Mouse (Mus musculus): ENCODE measurements at regions not wholly inside any gene's neighbourhood (a gene's known extent, or its start where the extent isn't known, plus 50 kb on each side); places are given as distances from the start of the nearest gene placed in this dataset.
A peak's percentile ranks its signal among the peaks of the same experiment; 100 is the strongest.

- WGBS = 41% methylated on average over 8 of the region's 8 CpGs
- no peak for ATAC-seq (ENCODE audit: low read depth)
- no peaks in the 10 kb centered on the region for H3K27me3 ChIP-seq (ENCODE audit: control insufficient read depth, insufficient read depth, low read length)
- no peak overlapping the region for H3K4me3 ChIP-seq (ENCODE audit: low read depth, low read length)
- H3K4me2 ChIP-seq (ENCODE audit: low read depth, low read length) = no peak overlapping the region
- H3K36me3 ChIP-seq (ENCODE audit: control insufficient read depth, insufficient read depth, low read length) = no peaks in the 10 kb centered on the region
- H3K27ac ChIP-seq (ENCODE audit: low read depth, low read length) = no peak overlapping the region
- H3K9me3 ChIP-seq (ENCODE audit: control insufficient read depth, low read length) = no peaks in the 10 kb centered on the region
- no peaks in the 10 kb centered on the region for H3K4me1 ChIP-seq (ENCODE audit: control insufficient read depth, insufficient read depth, low read length)
- no peak overlapping the region for H3K9ac ChIP-seq (replicated peaks; ENCODE audit: low read depth, low read length)
Observed at GRCm38 (mm10) chr19:21159189-21160137, 112.6 kb upstream of the Zfand5 start.

- H3K27me3 ChIP-seq (ENCODE audit: control insufficient read depth, insufficient read depth, low read length) = no peaks in the 10 kb centered on the region
- ATAC-seq (ENCODE audit: low read depth) = no peak
- H3K4me2 ChIP-seq (ENCODE audit: low read depth, low read length) = no peak overlapping the region
- H3K4me1 ChIP-seq (ENCODE audit: control insufficient read depth, insufficient read depth, low read length) = no peaks in the 10 kb centered on the region
- no peak overlapping the region for H3K4me3 ChIP-seq (ENCODE audit: low read depth, low read length)
- WGBS = 57% methylated on average over 1 of the region's 1 CpGs
- no peak overlapping the region for H3K9ac ChIP-seq (replicated peaks; ENCODE audit: low read depth, low read length)
- no peaks in the 10 kb centered on the region for H3K36me3 ChIP-seq (ENCODE audit: control insufficient read depth, insufficient read depth, low read length)
- H3K9me3 ChIP-seq (ENCODE audit: control insufficient read depth, low read length) = no peaks in the 10 kb centered on the region
- H3K27ac ChIP-seq (ENCODE audit: low read depth, low read length) = no peak overlapping the region
Observed at GRCm38 (mm10) chr19:21154162-21154561, 117.9 kb upstream of the Zfand5 start.

- peak; percentile 86; the same call in 1 of the 2 replicates for ATAC-seq (ENCODE audit: low read depth)
- no peaks in the 10 kb centered on the region for H3K36me3 ChIP-seq (ENCODE audit: control insufficient read depth, insufficient read depth, low read length)
Observed at GRCm38 (mm10) chr19:21152027-21152426, 120.1 kb upstream of the Zfand5 start.

GRCm38 (mm10) chr19:21150849-21151248 lies 121.2 kb upstream of the Zfand5 start:
- no peaks in the 10 kb centered on the region for H3K27me3 ChIP-seq (ENCODE audit: control insufficient read depth, insufficient read depth, low read length)
- H3K36me3 ChIP-seq (ENCODE audit: control insufficient read depth, insufficient read depth, low read length) = no peaks in the 10 kb centered on the region
- no peaks in the 10 kb centered on the region for H3K4me1 ChIP-seq (ENCODE audit: control insufficient read depth, insufficient read depth, low read length)
- no peak overlapping the region for H3K4me3 ChIP-seq (ENCODE audit: low read depth, low read length)
- no peaks in the 10 kb centered on the region for H3K9me3 ChIP-seq (ENCODE audit: control insufficient read depth, low read length)
- H3K4me2 ChIP-seq (ENCODE audit: low read depth, low read length) = no peak overlapping the region
- ATAC-seq (ENCODE audit: low read depth) = no peak
- no peak overlapping the region for H3K9ac ChIP-seq (replicated peaks; ENCODE audit: low read depth, low read length)
- no peak overlapping the region for H3K27ac ChIP-seq (ENCODE audit: low read depth, low read length)
- WGBS = 67% methylated on average over 3 of the region's 3 CpGs

More at GRCm38 (mm10) chr19:21152027-21152426, 120.1 kb upstream of the Zfand5 start:
- H3K4me3 ChIP-seq (ENCODE audit: low read depth, low read length) = no peak overlapping the region
- no peak overlapping the region for H3K27ac ChIP-seq (ENCODE audit: low read depth, low read length)
- H3K4me2 ChIP-seq (ENCODE audit: low read depth, low read length) = no peak overlapping the region
- H3K4me1 ChIP-seq (ENCODE audit: control insufficient read depth, insufficient read depth, low read length) = no peaks in the 10 kb centered on the region
- no peaks in the 10 kb centered on the region for H3K27me3 ChIP-seq (ENCODE audit: control insufficient read depth, insufficient read depth, low read length)
- WGBS = 25% methylated on average over 3 of the region's 3 CpGs
- H3K9me3 ChIP-seq (ENCODE audit: control insufficient read depth, low read length) = no peaks in the 10 kb centered on the region
- no peak overlapping the region for H3K9ac ChIP-seq (replicated peaks; ENCODE audit: low read depth, low read length)

- H3K27ac ChIP-seq (ENCODE audit: low read depth, low read length) = no peak overlapping the region
- no peaks in the 10 kb centered on the region for H3K36me3 ChIP-seq (ENCODE audit: control insufficient read depth, insufficient read depth, low read length)
- 89% methylated on average over 1 of the region's 1 CpGs for WGBS
- no peaks in the 10 kb centered on the region for H3K4me1 ChIP-seq (ENCODE audit: control insufficient read depth, insufficient read depth, low read length)
- no peaks in the 10 kb centered on the region for H3K27me3 ChIP-seq (ENCODE audit: control insufficient read depth, insufficient read depth, low read length)
- no peak overlapping the region for H3K9ac ChIP-seq (replicated peaks; ENCODE audit: low read depth, low read length)
- H3K9me3 ChIP-seq (ENCODE audit: control insufficient read depth, low read length) = no peaks in the 10 kb centered on the region
- ATAC-seq (ENCODE audit: low read depth) = no peak
- no peak overlapping the region for H3K4me3 ChIP-seq (ENCODE audit: low read depth, low read length)
- no peak overlapping the region for H3K4me2 ChIP-seq (ENCODE audit: low read depth, low read length)
Observed at GRCm38 (mm10) chr19:21150241-21150640, 121.8 kb upstream of the Zfand5 start.

- Histone ChIP-seq H3K36me3 (ENCODE audit: control insufficient read depth, insufficient read depth, low read length) (no peaks in the 10 kb centered on the region), H3K9me3 (ENCODE audit: control insufficient read depth, low read length) (no peaks in the 10 kb centered on the region), H3K27ac (ENCODE audit: low read depth, low read length) (no peak overlapping the region), H3K27me3 (ENCODE audit: control insufficient read depth, insufficient read depth, low read length) (no peaks in the 10 kb centered on the region), H3K4me2 (ENCODE audit: low read depth, low read length) (no peak overlapping the region), H3K4me1 (ENCODE audit: control insufficient read depth, insufficient read depth, low read length) (no peaks in the 10 kb centered on the region), H3K9ac (replicated peaks; ENCODE audit: low read depth, low read length) (no peak overlapping the region), H3K4me3 (ENCODE audit: low read depth, low read length) (no peak overlapping the region)
- WGBS = 85% methylated on average over 4 of the region's 4 CpGs
- ATAC-seq (ENCODE audit: low read depth) = no peak
Observed at GRCm38 (mm10) chr19:21146860-21147390, 125.2 kb upstream of the Zfand5 start.

- WGBS = 17% methylated on average over 13 of the region's 13 CpGs
- Histone ChIP-seq H3K4me2 (ENCODE audit: low read depth, low read length) (no peak overlapping the region), H3K4me1 (ENCODE audit: control insufficient read depth, insufficient read depth, low read length) (no peaks in the 10 kb centered on the region), H3K9me3 (ENCODE audit: control insufficient read depth, low read length) (no peaks in the 10 kb centered on the region), H3K36me3 (ENCODE audit: control insufficient read depth, insufficient read depth, low read length) (no peaks in the 10 kb centered on the region), H3K9ac (replicated peaks; ENCODE audit: low read depth, low read length) (no peak overlapping the region), H3K27me3 (ENCODE audit: control insufficient read depth, insufficient read depth, low read length) (no peaks in the 10 kb centered on the region), H3K27ac (ENCODE audit: low read depth, low read length) (no peak overlapping the region), H3K4me3 (ENCODE audit: low read depth, low read length) (no peak overlapping the region)
- ATAC-seq (ENCODE audit: low read depth) = no peak; the same call in 1 of the 2 replicates
Observed at GRCm38 (mm10) chr19:21144659-21145283, 127.3 kb upstream of the Zfand5 start.

- ATAC-seq (ENCODE audit: low read depth) = no peak
- no peaks in the 10 kb centered on the region for H3K36me3 ChIP-seq (ENCODE audit: control insufficient read depth, insufficient read depth, low read length)
- no peaks in the 10 kb centered on the region for H3K27me3 ChIP-seq (ENCODE audit: control insufficient read depth, insufficient read depth, low read length)
- WGBS = 36% methylated on average over 7 of the region's 7 CpGs
- no peak overlapping the region for H3K27ac ChIP-seq (ENCODE audit: low read depth, low read length)
- H3K4me1 ChIP-seq (ENCODE audit: control insufficient read depth, insufficient read depth, low read length) = no peaks in the 10 kb centered on the region
- H3K9me3 ChIP-seq (ENCODE audit: control insufficient read depth, low read length) = no peaks in the 10 kb centered on the region
- H3K4me2 ChIP-seq (ENCODE audit: low read depth, low read length) = no peak overlapping the region
- H3K4me3 ChIP-seq (ENCODE audit: low read depth, low read length) = no peak overlapping the region
- H3K9ac ChIP-seq (replicated peaks; ENCODE audit: low read depth, low read length) = no peak overlapping the region
Observed at GRCm38 (mm10) chr19:21143970-21144595, 128.0 kb upstream of the Zfand5 start.
